Mouse (Mus musculus) c-Kit-positive CD71-positive TER-119-positive erythroid progenitor cells, embryonic 14.5 days (primary cell): ENCODE results near the gene Clca2.
A peak's percentile ranks its signal among the peaks of the same experiment; 100 is the strongest.
"Not testable (repeated sequence)": the region's sequence is repeated elsewhere in the genome, so short reads cannot be mapped to it uniquely, and the experiment has no call there.

ENCODE experiments used
- DNase-seq: peaks from one replicate; pipeline ENCODE4 v3.0.0-alpha.2; 2013; ENCODE audit warnings: low spot score

Gene Clca2

GRCm38 (mm10) chr3:145086180-145086579, 13.1 kb downstream of the Clca2 start:
- DNase-seq, result no peak

DNA sequence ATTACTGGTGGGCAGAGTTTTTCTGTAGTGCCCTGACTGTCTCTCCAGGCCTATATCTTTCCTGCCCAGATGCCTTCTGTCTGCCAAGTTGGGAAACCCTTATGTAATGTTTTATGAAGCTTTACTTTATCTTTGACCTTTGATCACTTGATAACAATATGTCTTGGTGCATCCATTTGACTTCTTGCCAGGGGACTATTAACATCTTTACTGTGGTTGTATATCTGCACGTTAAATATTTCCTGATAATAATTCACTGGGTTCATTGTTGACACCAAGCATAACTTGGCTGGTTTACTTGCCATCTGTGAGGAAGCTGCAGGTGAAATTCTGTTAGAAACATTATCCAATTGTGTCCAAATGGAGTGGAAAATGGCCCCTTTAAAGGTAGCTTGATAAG, 16.2 kb downstream of the Clca2 start:
- no peak for DNase-seq

- no peak for DNase-seq
Measured at GRCm38 (mm10) chr3:145080904-145081303, 18.3 kb downstream of the Clca2 start.

DNA sequence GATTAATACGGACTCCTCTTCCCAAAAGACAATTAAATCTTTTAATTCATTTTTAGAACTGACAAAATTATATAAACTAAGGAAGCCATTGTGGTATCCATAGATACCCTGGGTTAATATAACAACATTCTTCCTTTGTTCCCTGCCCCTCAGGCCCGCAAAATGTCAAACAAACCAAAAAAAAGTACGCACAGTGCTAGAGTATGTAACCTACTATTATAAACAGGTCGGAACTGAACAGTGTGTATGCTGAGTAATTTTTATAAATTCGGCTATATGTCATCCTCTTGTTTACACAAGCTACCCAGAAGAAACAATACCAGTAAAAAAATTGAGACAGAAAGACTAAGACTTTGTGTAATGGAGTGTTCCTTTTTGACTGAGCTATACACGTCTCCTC, 20.8 kb downstream of the Clca2 start:
- no peak for DNase-seq

- DNase-seq, result no peak
Measured at GRCm38 (mm10) chr3:145072339-145072738, 26.9 kb downstream of the Clca2 start.

DNA sequence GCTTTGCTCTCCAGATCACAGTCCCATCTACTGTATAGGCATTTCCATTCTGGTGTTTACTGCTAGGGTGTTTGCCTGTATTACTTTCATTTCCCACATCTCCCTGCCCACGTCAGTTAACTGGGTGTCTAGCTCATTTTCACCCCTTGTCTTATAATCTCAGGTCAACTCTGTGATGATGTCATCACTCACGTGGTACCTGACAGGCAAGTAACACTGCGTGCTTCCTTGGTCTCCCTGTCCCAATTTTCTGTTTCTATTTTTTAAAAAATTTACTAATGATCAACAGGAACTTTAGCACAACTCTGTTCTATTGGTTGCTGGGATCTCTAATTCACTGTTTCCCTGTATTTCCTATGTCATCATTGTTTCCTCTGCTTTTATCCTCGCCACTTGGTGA, 30.3 kb downstream of the Clca2 start:
- DNase-seq, result no peak

GRCm38 (mm10) chr3:145055138-145055537, 44.1 kb downstream of the Clca2 start:
- DNase-seq, result not testable (repeated sequence)

DNA sequence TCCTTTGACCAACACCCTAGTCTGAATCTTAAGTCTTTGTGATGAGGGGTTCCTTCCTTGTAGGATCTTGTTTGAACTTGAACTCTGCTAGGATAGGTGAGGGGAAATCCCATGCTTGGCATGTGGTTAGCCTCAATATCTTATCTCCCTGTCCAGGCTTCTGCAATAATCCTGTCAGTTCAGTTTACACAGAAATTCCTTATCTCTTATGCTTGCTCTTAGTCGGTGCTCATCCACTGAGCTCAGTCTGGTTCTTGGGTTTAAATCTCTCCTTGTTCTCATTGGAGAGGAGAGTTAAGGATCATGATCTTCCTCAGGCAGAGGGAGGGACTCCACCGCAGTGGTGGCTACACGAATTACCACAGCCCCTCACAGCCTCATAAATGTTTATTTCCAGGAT, 49.4 kb downstream of the Clca2 start:
- DNase-seq, result peak; percentile 8

- no peak for DNase-seq
Measured at GRCm38 (mm10) chr3:145038813-145039212, 60.4 kb downstream of the Clca2 start.

DNA sequence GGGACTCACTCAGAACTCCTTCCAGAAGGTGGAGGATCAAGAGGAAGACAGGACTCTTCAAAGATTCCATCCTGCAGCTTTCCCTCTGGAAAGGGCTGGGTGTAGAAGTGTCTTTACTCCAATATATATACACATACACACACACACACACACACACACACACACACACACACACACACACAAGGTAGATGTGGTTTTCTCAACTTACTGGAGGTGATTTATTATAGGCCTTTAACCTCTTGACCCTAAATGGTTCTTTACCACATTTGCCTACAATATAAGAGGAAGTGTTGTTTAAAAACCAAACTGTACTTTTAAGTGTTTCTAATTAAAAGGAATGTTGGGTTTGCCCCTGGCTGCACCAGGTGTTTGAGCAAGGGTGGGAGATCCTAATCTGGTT, 66.6 kb downstream of the Clca2 start, which contains the start of gene Clca1:
TSS of gene Clca1 (minus strand) at position 101 of the 400 bp plus-strand sequence.
- DNase-seq, result no peak

GRCm38 (mm10) chr3:145028036-145028435, 71.2 kb downstream of the Clca2 start:
- no peak for DNase-seq

DNA sequence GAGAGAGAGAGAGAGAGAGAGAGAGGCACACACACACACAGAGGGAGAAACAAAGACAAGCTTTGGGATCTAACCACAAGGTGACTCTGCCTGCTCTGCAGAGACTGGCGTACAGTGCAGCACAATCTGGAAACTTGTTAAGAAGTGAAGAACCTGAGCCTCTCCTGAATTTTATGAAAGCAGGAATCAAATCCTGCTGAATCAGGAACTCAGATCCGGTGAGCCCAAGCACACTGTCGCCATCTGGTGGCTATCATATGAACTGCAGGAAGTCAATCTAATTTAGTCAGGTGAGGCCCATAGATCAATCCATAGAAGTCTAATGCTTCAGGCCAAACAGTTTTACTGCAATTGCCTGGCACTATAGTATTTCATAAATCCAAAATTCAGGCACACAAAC, 72.5 kb downstream of the Clca2 start:
- peak; percentile 34 for DNase-seq
